Mouse (Mus musculus) forebrain, embryonic 16.5 days (tissue): Measurements from ENCODE around the gene Rtbdn. TPM values are rescaled to one million over a fixed set of nuclear protein-coding genes. Genes with fewer than 3 reads are reported as not detected.
A peak's percentile ranks its signal among the peaks of the same experiment; 100 is the strongest.

Experiments used
- ATAC-seq: fragments of 200-750 bp; cut with Nextera tagmentation; 2 replicates; pipeline ENCODE4 v1.8.0; 2017; ENCODE audit warnings: mild to moderate bottlenecking, moderate library complexity
- H3K27ac ChIP-seq: fragments of 300-500 bp; sonication (generic); 2 replicates; pipeline ENCODE4 v1.5.1; 2014; ENCODE audit warnings: low read length, control low read depth
- H3K27me3 ChIP-seq: fragments of 300-500 bp; sonication (generic); replicated peaks from 2 replicates; pipeline ENCODE4 v1.6.1; 2014; ENCODE audit warnings: low read length; ENCODE audit not compliant: control insufficient read depth, insufficient read depth
- H3K36me3 ChIP-seq: fragments of 300-500 bp; sonication (generic); 2 replicates; pipeline ENCODE4 v1.6.1; 2014; ENCODE audit not compliant: control insufficient read depth, insufficient read depth
- H3K4me1 ChIP-seq: fragments of 300-500 bp; sonication (generic); replicated peaks from 2 replicates; pipeline ENCODE4 v1.6.1; 2014; ENCODE audit warnings: low read length; ENCODE audit not compliant: control insufficient read depth, insufficient read depth
- H3K4me2 ChIP-seq: fragments of 300-500 bp; sonication (generic); 2 replicates; pipeline ENCODE4 v1.6.1; 2014; ENCODE audit warnings: mild to moderate bottlenecking, low read length, control low read depth
- H3K4me3 ChIP-seq: fragments of 300-500 bp; sonication (generic); replicated peaks from 2 replicates; pipeline ENCODE4 v1.5.1; 2014; ENCODE audit warnings: mild to moderate bottlenecking, low read length, control low read depth
- H3K9ac ChIP-seq: fragments of 300-500 bp; sonication (generic); replicated peaks from 2 replicates; pipeline ENCODE4 v1.6.1; 2014; ENCODE audit warnings: low read depth, low read length, control low read depth
- H3K9me3 ChIP-seq: fragments of 300-500 bp; sonication (generic); 2 replicates; pipeline ENCODE4 v1.6.1; 2016; ENCODE audit warnings: low read length; ENCODE audit not compliant: control insufficient read depth
- WGBS: fragments of 180-500 bp; shearing (Covaris S2); extraction: QIAGEN DNeasy Blood & Tissue Kit; methylation state at CpG from one replicate; pipeline ENCODE4 v1.1.7; 2014; 5-methylcytosine and 5-hydroxymethylcytosine counted together
- polyA plus RNA-seq: library from polyadenylated mRNA; unstranded; fragments of >200 nt; fragmentation: Nextera tagmentation; extraction: Ambion mirVana; gene quantifications from 2 replicates; pipeline ENCODE4 v1.2.1, GENCODE M21; 2015

The Rtbdn gene
- polyA plus RNA-seq, 1 experiment from 2014 or later: 2.4 TPM

- H3K9me3 ChIP-seq: no peaks in the 10 kb centered on the region
- no peak overlapping the region for H3K4me3 ChIP-seq
- no peaks in the 10 kb centered on the region for H3K36me3 ChIP-seq
- no peak overlapping the region for H3K27ac ChIP-seq
- H3K9ac ChIP-seq: no peak overlapping the region
- no peak overlapping the region for H3K4me2 ChIP-seq
- H3K4me1 ChIP-seq: peaks cover 63% of the 10 kb centered on the region
- peaks cover 23% of the 10 kb centered on the region for H3K27me3 ChIP-seq
- 78% methylated on average over 15 of the region's 15 CpGs for WGBS
- no peak for ATAC-seq
These were observed 35.1 kb downstream of the Rtbdn start for GRCm38 (mm10) chr8:84981644-84982498.

- H3K9me3 ChIP-seq: no peaks in the 10 kb centered on the region
- no peaks in the 10 kb centered on the region for H3K36me3 ChIP-seq
- peaks cover 56% of the 10 kb centered on the region for H3K4me1 ChIP-seq
- H3K27me3 ChIP-seq: peaks cover 18% of the 10 kb centered on the region; the same call in 1 of the 2 replicates
- WGBS: 73% methylated on average over 3 of the region's 3 CpGs
- no peak overlapping the region for H3K27ac ChIP-seq
- H3K4me3 ChIP-seq: no peak overlapping the region
- no peak overlapping the region for H3K4me2 ChIP-seq
- ATAC-seq: no peak
- no peak overlapping the region for H3K9ac ChIP-seq
These were observed 35.8 kb downstream of the Rtbdn start for GRCm38 (mm10) chr8:84982499-84983011.

GRCm38 (mm10) chr8:84984294-84985048 is 37.7 kb downstream of the Rtbdn start:
- peak overlapping the region; percentile 95 for H3K4me2 ChIP-seq
- H3K4me1 ChIP-seq: peaks cover 41% of the 10 kb centered on the region
- no peak overlapping the region; the same call in 1 of the 2 replicates for H3K4me3 ChIP-seq
- no peak for ATAC-seq
- WGBS: 18% methylated on average over 16 of the region's 16 CpGs
- H3K27me3 ChIP-seq: peaks cover 12% of the 10 kb centered on the region; the same call in 1 of the 2 replicates
- H3K36me3 ChIP-seq: no peaks in the 10 kb centered on the region
- H3K27ac ChIP-seq: 0 out of 2 replicates have a peak overlapping the region, but pooled peaks have one; percentile 12
- no peaks in the 10 kb centered on the region for H3K9me3 ChIP-seq
- H3K9ac ChIP-seq: peak overlapping the region; percentile 62; the same call in 1 of the 2 replicates

GRCm38 (mm10) chr8:84985049-84985683 is 38.4 kb downstream of the Rtbdn start:
- Histone ChIP-seq H3K9ac (peak overlapping the region; percentile 62), H3K9me3 (no peaks in the 10 kb centered on the region), H3K4me1 (peaks cover 37% of the 10 kb centered on the region), H3K27me3 (peaks cover 12% of the 10 kb centered on the region; the same call in 1 of the 2 replicates), H3K36me3 (no peaks in the 10 kb centered on the region), H3K4me2 (peak overlapping the region; percentile 95), H3K4me3 (peak overlapping the region; percentile 51), H3K27ac (peak overlapping the region; percentile 75)
- WGBS: 2% methylated on average over 23 of the region's 23 CpGs
- no peak for ATAC-seq

GRCm38 (mm10) chr8:84985684-84986378 is 39.0 kb downstream of the Rtbdn start:
- peaks cover 10% of the 10 kb centered on the region; the same call in 1 of the 2 replicates for H3K27me3 ChIP-seq
- H3K4me1 ChIP-seq: peaks cover 36% of the 10 kb centered on the region
- H3K4me3 ChIP-seq: peak overlapping the region; percentile 51
- peak; percentile 70 for ATAC-seq
- no peaks in the 10 kb centered on the region for H3K36me3 ChIP-seq
- H3K27ac ChIP-seq: peak overlapping the region; percentile 75
- H3K9ac ChIP-seq: peak overlapping the region; percentile 62
- under 1% methylated on average over 53 of the region's 53 CpGs for WGBS
- peak overlapping the region; percentile 95 for H3K4me2 ChIP-seq
- H3K9me3 ChIP-seq: no peaks in the 10 kb centered on the region

GRCm38 (mm10) chr8:84986379-84986945 is 39.7 kb downstream of the Rtbdn start:
- ATAC-seq: no peak; the same call in 1 of the 2 replicates
- Histone ChIP-seq H3K4me1 (peaks cover 33% of the 10 kb centered on the region), H3K36me3 (no peaks in the 10 kb centered on the region), H3K27ac (peak overlapping the region; percentile 75), H3K9me3 (no peaks in the 10 kb centered on the region), H3K27me3 (peaks cover 10% of the 10 kb centered on the region; the same call in 1 of the 2 replicates), H3K4me3 (peak overlapping the region; percentile 51), H3K4me2 (peak overlapping the region; percentile 95), H3K9ac (peak overlapping the region; percentile 62; the same call in 1 of the 2 replicates)
- 31% methylated on average over 8 of the region's 8 CpGs for WGBS

GRCm38 (mm10) chr8:84987388-84987787 is 40.6 kb downstream of the Rtbdn start:
- Histone ChIP-seq H3K4me3 (no peak overlapping the region), H3K4me2 (no peak overlapping the region), H3K9ac (no peak overlapping the region), H3K4me1 (peaks cover 33% of the 10 kb centered on the region), H3K27ac (no peak overlapping the region), H3K36me3 (no peaks in the 10 kb centered on the region), H3K9me3 (no peaks in the 10 kb centered on the region), H3K27me3 (peaks cover 10% of the 10 kb centered on the region; the same call in 1 of the 2 replicates)
- no peak for ATAC-seq
- 80% methylated on average over 5 of the region's 5 CpGs for WGBS

- Histone ChIP-seq H3K9ac (no peak overlapping the region), H3K4me1 (peaks cover 33% of the 10 kb centered on the region), H3K9me3 (no peaks in the 10 kb centered on the region), H3K4me3 (no peak overlapping the region), H3K4me2 (no peak overlapping the region), H3K27ac (no peak overlapping the region), H3K36me3 (no peaks in the 10 kb centered on the region), H3K27me3 (peaks cover 10% of the 10 kb centered on the region; the same call in 1 of the 2 replicates)
- ATAC-seq: no peak
- WGBS: 73% methylated on average over 2 of the region's 2 CpGs
These were observed 41.1 kb downstream of the Rtbdn start for GRCm38 (mm10) chr8:84987903-84988302.
